Mouse (Mus musculus) stomach, embryonic 16.5 days (tissue): ENCODE measurements around the gene Adgrf1. TPM values are rescaled to one million over a fixed set of nuclear protein-coding genes. Genes with fewer than 3 reads are reported as not detected.

Source experiments
- ATAC-seq: fragments of 200-750 bp; cut with Nextera tagmentation; 2 replicates; pipeline ENCODE4 v1.8.0; 2017; ENCODE audit warnings: moderate number of reproducible peaks, moderate TSS enrichment; ENCODE audit not compliant: insufficient read depth, low FRiP score
- H3K27ac ChIP-seq: fragments of 300-500 bp; sonication (generic); 2 replicates; pipeline ENCODE4 v1.5.1; 2014; ENCODE audit warnings: low read length
- H3K27me3 ChIP-seq: fragments of 300-500 bp; sonication (generic); 2 replicates; pipeline ENCODE4 v1.6.1; 2014; ENCODE audit warnings: low read length, control low read depth, mixed read lengths; ENCODE audit not compliant: control insufficient read depth, insufficient read depth
- H3K36me3 ChIP-seq: fragments of 300-500 bp; sonication (generic); 2 replicates; pipeline ENCODE4 v1.6.1; 2014; ENCODE audit warnings: low read length; ENCODE audit not compliant: control insufficient read depth, insufficient read depth
- H3K4me1 ChIP-seq: fragments of 300-500 bp; sonication (generic); 2 replicates; pipeline ENCODE4 v1.6.1; 2014; ENCODE audit warnings: low read length, control low read depth, mixed read lengths; ENCODE audit not compliant: control insufficient read depth, insufficient read depth
- H3K4me2 ChIP-seq: fragments of 300-500 bp; sonication (generic); 2 replicates; pipeline ENCODE4 v1.6.1; 2014; ENCODE audit warnings: low read depth, low read length, mixed read lengths
- H3K4me3 ChIP-seq: fragments of 300-500 bp; sonication (generic); replicated peaks from 2 replicates; pipeline ENCODE4 v1.5.1; 2014; ENCODE audit warnings: mild to moderate bottlenecking, low read length
- H3K9ac ChIP-seq: fragments of 300-500 bp; sonication (generic); 2 replicates; pipeline ENCODE4 v1.6.1; 2014; ENCODE audit warnings: low read length
- H3K9me3 ChIP-seq: fragments of 300-500 bp; sonication (generic); replicated peaks from 2 replicates; pipeline ENCODE4 v1.6.1; 2016; ENCODE audit warnings: low read length, control low read depth; ENCODE audit not compliant: control insufficient read depth
- WGBS: fragments of 180-500 bp; shearing (Covaris S2); extraction: QIAGEN DNeasy Blood & Tissue Kit; methylation state at CpG from one replicate; pipeline ENCODE4 v1.1.7; 2014; 5-methylcytosine and 5-hydroxymethylcytosine counted together
- polyA plus RNA-seq: library from polyadenylated mRNA; unstranded; fragments of >200 nt; fragmentation: Nextera tagmentation; extraction: Ambion mirVana; gene quantifications from 2 replicates; pipeline ENCODE4 v1.2.1, GENCODE M21; 2015

Adgrf1 gene
- polyA plus RNA-seq, 1 experiment from 2014 or later, result 0.14 TPM

DNA sequence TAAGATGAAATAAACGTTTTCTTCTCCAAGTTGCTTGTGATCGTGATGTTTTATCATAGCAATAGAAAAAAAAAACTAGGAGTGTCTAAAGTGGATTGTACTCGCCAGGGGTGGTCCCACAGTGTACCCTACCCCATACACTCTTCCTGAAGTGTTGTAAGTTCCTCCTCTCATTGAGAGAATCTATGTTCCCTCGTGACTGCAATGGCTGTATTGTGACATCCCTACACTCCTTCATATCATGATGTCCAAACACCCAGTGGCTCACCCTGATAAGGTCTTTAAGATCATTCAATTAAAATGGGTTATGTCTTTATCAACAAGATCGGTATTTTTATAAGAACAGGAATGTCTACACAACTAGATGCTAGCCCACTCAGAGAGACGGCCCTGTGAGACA, 24.8 kb upstream of the Adgrf1 start:
- no peak overlapping the region for H3K9ac ChIP-seq
- ATAC-seq, result no peak
- no peak overlapping the region for H3K27ac ChIP-seq
- H3K4me1 ChIP-seq, result peaks cover 22% of the 10 kb centered on the region
- no peak overlapping the region for H3K4me3 ChIP-seq
- no peaks in the 10 kb centered on the region for H3K9me3 ChIP-seq
- no peak overlapping the region for H3K4me2 ChIP-seq
- WGBS, result 76% methylated on average over 6 of the region's 6 CpGs
- no peaks in the 10 kb centered on the region for H3K36me3 ChIP-seq
- no peaks in the 10 kb centered on the region for H3K27me3 ChIP-seq

DNA sequence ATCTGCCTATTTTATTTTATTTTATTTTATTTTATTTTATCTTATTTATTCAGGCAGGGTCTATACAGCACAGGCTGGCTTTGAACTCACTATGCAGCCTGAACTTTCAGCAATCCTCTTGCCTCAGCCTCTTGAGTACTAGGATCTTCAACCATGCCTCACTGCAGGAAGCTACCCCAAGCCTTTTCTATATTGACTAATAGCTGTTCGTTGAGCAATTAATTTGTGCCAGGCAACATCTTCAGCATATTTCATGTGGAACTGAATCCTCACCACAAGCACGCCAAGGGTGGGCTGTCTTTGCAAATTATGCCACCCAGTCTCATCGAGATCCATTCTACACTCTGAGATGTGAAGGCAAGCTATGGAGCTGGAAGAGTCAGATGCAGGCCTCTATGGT, 22.9 kb upstream of the Adgrf1 start:
- 87% methylated on average over 3 of the region's 3 CpGs for WGBS
- no peak overlapping the region for H3K27ac ChIP-seq
- no peaks in the 10 kb centered on the region for H3K36me3 ChIP-seq
- H3K9ac ChIP-seq, result no peak overlapping the region
- no peaks in the 10 kb centered on the region for H3K27me3 ChIP-seq
- no peak overlapping the region for H3K4me2 ChIP-seq
- ATAC-seq, result no peak
- no peak overlapping the region for H3K4me3 ChIP-seq
- H3K4me1 ChIP-seq, result peaks cover 21% of the 10 kb centered on the region
- no peaks in the 10 kb centered on the region for H3K9me3 ChIP-seq

DNA sequence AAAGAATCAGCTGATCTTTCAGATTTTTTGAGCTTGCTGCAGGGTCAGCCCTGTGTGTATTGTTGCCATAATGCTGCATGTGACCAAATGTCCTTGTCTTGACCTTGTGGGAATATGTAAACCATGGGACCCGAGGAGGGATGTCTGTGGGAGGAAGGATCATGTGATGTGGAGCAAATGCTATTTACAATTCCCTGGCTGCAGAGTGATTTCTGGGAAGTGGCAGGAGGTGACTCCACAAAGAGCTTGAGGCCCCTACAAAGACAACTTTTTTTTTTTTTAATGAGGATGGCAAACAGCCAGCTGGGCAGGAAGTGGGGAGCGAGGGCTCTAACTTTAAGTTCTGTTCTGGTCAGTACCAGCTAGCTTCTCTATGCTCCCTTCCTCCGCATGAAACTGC, 20.5 kb upstream of the Adgrf1 start:
- no peak overlapping the region; the same call in 1 of the 2 replicates for H3K9ac ChIP-seq
- no peaks in the 10 kb centered on the region for H3K36me3 ChIP-seq
- no peak overlapping the region for H3K4me3 ChIP-seq
- peaks cover 21% of the 10 kb centered on the region for H3K4me1 ChIP-seq
- no peak overlapping the region for H3K4me2 ChIP-seq
- H3K9me3 ChIP-seq, result no peaks in the 10 kb centered on the region
- no peak overlapping the region; the same call in 1 of the 2 replicates for H3K27ac ChIP-seq
- peak; percentile 29; the same call in 1 of the 2 replicates for ATAC-seq
- WGBS, result 23% methylated on average over 3 of the region's 3 CpGs
- H3K27me3 ChIP-seq, result no peaks in the 10 kb centered on the region

DNA sequence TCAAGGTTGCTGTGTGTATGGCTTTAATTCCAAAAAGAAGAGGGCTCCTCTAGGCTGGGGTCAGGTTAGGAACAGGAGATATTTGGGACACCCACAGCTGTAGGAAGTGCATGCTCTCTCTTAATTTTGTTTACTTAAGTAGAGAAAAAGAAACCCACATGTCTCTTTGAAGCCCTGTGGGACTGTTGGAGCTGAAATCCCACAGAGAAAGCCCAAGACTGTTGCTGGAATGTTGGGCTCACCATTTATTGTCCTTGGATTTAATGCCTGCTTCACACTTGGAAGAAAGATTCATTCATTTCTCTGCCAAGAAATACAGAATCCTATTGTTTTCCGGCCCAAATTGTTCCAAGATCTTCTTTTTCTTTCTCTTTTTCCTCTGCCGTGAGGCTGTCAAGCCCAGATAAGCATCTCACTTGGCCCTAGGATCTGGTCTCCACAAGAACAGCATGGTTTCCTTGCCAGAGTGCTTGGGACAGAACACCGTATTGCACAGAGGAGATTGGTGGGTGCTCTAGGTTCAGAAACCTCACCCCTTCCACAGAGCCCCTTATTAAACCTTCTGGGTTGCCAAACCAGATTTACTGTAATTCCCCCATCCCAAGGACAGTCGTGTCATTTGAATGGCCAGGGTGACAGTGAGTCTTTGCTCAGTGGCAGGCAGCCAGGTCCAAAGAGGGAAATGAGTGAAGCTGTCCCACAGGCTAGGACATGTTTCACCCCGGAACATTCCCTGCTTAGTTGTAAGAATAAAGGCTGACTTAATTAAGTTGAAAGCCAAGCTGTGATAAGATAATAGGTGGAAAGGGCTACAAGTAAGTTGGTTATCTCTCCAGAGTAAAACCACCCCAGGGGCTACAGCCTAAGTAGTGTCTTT, 18.6 kb upstream of the Adgrf1 start:
- Histone ChIP-seq H3K36me3 (no peaks in the 10 kb centered on the region), H3K4me3 (no peak overlapping the region), H3K27me3 (no peaks in the 10 kb centered on the region), H3K4me2 (no peak overlapping the region; the same call in 1 of the 2 replicates), H3K4me1 (peaks cover 21% of the 10 kb centered on the region), H3K9ac (no peak overlapping the region), H3K9me3 (no peaks in the 10 kb centered on the region), H3K27ac (peak overlapping the region; percentile 57)
- ATAC-seq, result no peak
- 39% methylated on average over 5 of the region's 5 CpGs for WGBS

DNA sequence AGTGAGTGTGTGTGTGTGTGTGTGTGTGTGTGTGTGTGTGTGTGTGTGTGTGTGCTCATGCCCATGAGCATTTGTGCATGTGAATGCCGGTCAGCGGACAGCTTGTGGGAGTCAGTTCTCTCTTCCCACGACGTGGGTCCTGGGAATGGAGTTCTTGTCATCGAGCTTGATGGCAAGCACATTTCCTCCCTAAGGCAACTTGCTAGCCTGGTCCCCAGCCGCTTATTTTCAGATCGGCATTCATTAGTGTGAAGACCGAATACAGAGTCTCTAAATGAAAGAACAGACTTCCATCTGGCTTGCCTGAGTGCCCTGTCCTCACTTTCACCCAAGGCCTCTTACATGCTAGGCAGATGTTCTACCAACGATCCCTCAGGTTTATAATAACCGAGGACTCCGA, 17.3 kb upstream of the Adgrf1 start:
- Histone ChIP-seq H3K4me1 (peaks cover 25% of the 10 kb centered on the region), H3K9me3 (no peaks in the 10 kb centered on the region)
- WGBS, result 73% methylated on average over 11 of the region's 11 CpGs

DNA sequence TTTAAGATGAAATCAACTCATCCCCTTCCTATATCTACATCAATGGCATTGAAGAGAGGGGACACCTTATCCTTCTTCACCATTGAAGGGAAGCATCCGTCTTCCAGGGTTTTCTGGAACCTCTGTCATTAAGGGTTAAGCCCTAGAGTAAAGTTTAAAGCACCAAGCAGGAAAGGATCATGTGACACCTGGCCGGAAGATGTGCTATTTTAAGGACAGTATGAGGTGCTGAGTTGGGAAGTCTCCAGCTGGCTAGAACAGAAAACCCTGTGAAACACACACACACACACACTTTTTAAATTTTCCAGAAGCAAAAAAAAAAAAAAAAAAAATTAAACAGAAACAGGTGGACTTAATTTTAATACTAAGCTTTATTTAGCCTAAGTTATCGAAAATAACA, 15.9 kb upstream of the Adgrf1 start:
- no peaks in the 10 kb centered on the region for H3K9me3 ChIP-seq
- H3K36me3 ChIP-seq, result no peaks in the 10 kb centered on the region
- ATAC-seq, result no peak
- no peak overlapping the region for H3K27ac ChIP-seq
- WGBS, result 46% methylated on average over 3 of the region's 3 CpGs
- H3K9ac ChIP-seq, result no peak overlapping the region
- H3K4me1 ChIP-seq, result peaks cover 24% of the 10 kb centered on the region
- no peak overlapping the region for H3K4me2 ChIP-seq
- no peak overlapping the region for H3K4me3 ChIP-seq
- H3K27me3 ChIP-seq, result no peaks in the 10 kb centered on the region

More for the DNA sequence above, 17.3 kb upstream of the Adgrf1 start:
- Histone ChIP-seq H3K36me3 (no peaks in the 10 kb centered on the region), H3K4me3 (no peak overlapping the region), H3K9ac (no peak overlapping the region), H3K27ac (no peak overlapping the region), H3K27me3 (no peaks in the 10 kb centered on the region), H3K4me2 (no peak overlapping the region)
- ATAC-seq, result no peak

DNA sequence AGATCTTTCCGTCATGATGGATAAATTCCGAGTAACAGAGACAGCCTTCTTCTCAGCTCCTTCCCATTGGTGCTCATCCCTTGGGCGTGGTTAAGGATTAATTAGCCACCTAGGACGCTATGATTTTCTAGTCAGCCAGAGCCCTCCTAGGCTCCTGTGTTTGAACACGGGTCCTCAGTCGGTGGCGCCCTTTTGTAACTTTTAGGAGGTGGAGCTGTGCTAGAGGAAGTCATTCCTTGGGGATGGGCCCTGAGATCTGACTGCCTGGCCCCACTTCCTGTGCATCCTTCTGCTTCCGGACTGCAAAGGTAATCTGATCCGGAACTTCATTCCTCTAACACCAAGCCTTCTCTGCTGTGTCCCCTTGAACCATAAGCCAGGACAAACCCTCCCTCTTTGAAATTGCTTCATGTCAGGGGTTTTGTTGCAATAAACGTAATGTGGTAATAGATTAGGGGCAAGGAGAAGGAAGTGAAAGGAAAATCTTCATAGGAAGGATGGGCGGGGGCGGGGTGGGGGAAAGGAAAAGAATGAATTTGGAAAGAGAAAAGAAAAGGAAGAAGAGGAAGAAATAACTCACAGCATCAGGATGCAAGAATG, 13.5 kb upstream of the Adgrf1 start:
- no peak overlapping the region for H3K4me3 ChIP-seq
- no peak for ATAC-seq
- 71% methylated on average over 12 of the region's 12 CpGs for WGBS
- no peak overlapping the region for H3K4me2 ChIP-seq
- no peak overlapping the region for H3K27ac ChIP-seq
- H3K4me1 ChIP-seq, result peaks cover 8% of the 10 kb centered on the region
- H3K9ac ChIP-seq, result no peak overlapping the region
- H3K36me3 ChIP-seq, result no peaks in the 10 kb centered on the region
- no peaks in the 10 kb centered on the region for H3K27me3 ChIP-seq
- H3K9me3 ChIP-seq, result no peaks in the 10 kb centered on the region

DNA sequence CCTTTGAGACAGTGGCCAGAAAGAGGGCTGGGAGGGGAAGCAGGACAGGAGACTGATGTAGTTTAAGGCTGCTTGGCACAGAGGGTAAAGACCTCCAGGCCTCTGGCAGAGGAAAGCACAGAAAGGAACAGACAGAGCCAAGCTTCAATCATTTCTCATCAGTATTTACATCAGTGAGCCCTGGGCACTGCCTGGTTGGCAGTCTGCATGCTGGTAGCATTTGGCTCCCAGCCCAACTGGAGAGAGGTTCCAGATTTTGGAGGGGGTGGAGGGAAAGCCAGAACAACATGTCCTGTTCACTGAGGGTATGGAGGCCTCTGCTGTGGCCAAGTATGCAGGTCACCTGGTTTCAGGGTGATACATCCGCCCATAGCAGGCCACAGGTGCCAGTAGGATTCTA, 12.4 kb upstream of the Adgrf1 start:
- no peak overlapping the region for H3K9ac ChIP-seq
- 0 out of 2 replicates have a peak, but pooled peaks cover 4% of the 10 kb centered on the region for H3K4me1 ChIP-seq
- H3K4me3 ChIP-seq, result no peak overlapping the region
- H3K4me2 ChIP-seq, result no peak overlapping the region
- 86% methylated on average over 1 of the region's 1 CpGs for WGBS
- no peaks in the 10 kb centered on the region for H3K36me3 ChIP-seq
- no peak for ATAC-seq
- H3K9me3 ChIP-seq, result peaks cover 5% of the 10 kb centered on the region; the same call in 1 of the 2 replicates
- H3K27ac ChIP-seq, result no peak overlapping the region
- no peaks in the 10 kb centered on the region for H3K27me3 ChIP-seq

DNA sequence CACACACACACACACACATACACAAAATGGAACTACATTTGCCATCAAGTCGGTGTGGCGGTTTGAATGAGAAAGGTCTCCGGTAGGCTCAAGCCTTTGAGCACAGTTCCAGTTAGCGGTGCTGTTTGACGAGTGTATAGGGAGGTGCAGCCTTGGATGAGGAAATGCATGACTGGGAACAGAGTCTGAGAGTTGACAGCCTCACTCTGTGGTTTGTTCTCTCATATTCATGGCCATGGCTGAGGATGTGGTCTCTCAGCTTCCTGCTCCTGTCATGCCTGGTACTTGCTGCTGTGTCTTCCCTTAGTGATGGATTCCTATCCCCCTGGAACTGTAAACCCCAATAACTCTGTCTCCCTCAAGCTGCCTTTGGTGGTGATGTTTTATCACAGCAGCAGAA, 8.2 kb upstream of the Adgrf1 start:
- H3K36me3 ChIP-seq, result no peaks in the 10 kb centered on the region
- no peak overlapping the region for H3K9ac ChIP-seq
- no peak overlapping the region for H3K4me2 ChIP-seq
- WGBS, result 92% methylated on average over 5 of the region's 5 CpGs
- H3K27ac ChIP-seq, result no peak overlapping the region
- no peak for ATAC-seq
- no peaks in the 10 kb centered on the region for H3K27me3 ChIP-seq
- peaks cover 11% of the 10 kb centered on the region; the same call in 1 of the 2 replicates for H3K9me3 ChIP-seq
- 0 out of 2 replicates have a peak, but pooled peaks cover 4% of the 10 kb centered on the region for H3K4me1 ChIP-seq
- no peak overlapping the region for H3K4me3 ChIP-seq
